Mouse (Mus musculus) cortical plate, adult 2 months (tissue): ENCODE results near the gene Nos2. TPM values are rescaled to one million over a fixed set of nuclear protein-coding genes. Genes with fewer than 3 reads are reported as not detected.
"Not testable (repeated sequence)": the region's sequence is repeated elsewhere in the genome, so short reads cannot be mapped to it uniquely, and the experiment has no call there.

Experiments used
- H3K27ac ChIP-seq: fragments of 200-500 bp; 2 replicates; pipeline ENCODE4 v1.5.1; 2012; ENCODE audit warnings: low read length, control low read depth, inconsistent platforms; ENCODE audit not compliant: insufficient read depth
- H3K4me1 ChIP-seq: fragments of 200-500 bp; 2 replicates; pipeline ENCODE4 v1.6.1; 2011; ENCODE audit warnings: low read length; ENCODE audit not compliant: control insufficient read depth, insufficient read depth
- H3K4me3 ChIP-seq: fragments of 200-500 bp; 2 replicates; pipeline ENCODE4 v1.5.1; 2011; ENCODE audit warnings: mild to moderate bottlenecking, low read length, control low read depth; ENCODE audit not compliant: insufficient read depth
- CTCF ChIP-seq: fragments of 200-500 bp; IDR thresholded peaks from 2 replicates; pipeline ENCODE4 v1.5.1; 2011; ENCODE audit warnings: mild to moderate bottlenecking, control low read depth, low read length; ENCODE audit not compliant: insufficient read depth; ENCODE audit errors: extremely low read depth
- POLR2A ChIP-seq: fragments of 200-500 bp; IDR thresholded peaks from 2 replicates; pipeline ENCODE4 v1.6.1; 2011; ENCODE audit warnings: mild to moderate bottlenecking, low read length, control low read depth; ENCODE audit not compliant: insufficient read depth; ENCODE audit errors: extremely low read depth
- polyA plus RNA-seq: library from polyadenylated mRNA; depleted of rRNA; stranded (reverse); fragments of >200 nt; gene quantifications from 2 replicates; pipeline ENCODE4 v1.2.3, GENCODE M21; 2012; rRNA removed

Gene Nos2
- polyA plus RNA-seq, 1 experiment: 0.69 TPM

DNA sequence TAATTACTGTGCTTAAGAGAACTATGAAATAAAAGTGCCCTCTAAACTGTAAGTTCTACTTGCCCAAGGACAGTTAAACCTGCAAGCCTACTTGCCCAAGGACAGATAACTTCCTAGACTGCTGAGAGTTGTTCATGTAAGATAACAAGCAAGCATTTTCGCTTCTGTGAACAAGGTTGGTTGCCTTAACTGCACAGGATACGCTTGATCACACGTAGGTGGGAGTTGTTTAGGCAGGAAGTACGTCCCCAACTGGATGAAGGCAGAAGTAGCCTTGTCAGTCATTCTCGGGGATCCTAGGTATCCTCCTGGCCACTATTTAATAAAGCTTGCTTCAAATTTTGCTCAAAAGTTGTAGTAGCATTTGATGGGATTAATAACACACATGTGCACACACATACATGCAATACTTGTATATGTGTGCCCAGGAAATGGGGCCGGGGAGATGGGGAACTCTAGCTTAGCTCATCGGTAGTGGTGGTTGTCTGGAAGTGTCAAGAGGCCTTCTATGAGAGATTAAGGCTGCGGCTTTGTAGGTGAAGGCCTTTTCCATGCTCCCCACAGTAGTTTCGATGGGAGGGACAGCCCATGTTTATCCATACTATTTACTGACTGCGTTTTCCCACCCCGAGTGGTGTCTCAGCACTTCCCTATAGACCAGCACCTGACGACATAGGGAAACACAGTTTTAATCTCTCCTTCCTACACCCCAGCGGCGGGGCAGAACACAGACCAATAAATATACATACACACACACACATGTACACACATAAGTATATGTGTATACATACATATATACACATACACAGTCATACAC, 85.2 kb downstream of the Nos2 start:
- H3K4me1 ChIP-seq: no peaks in the 10 kb centered on the region
- TF ChIP-seq CTCF (no peak), POLR2A (no peak)
- H3K4me3 ChIP-seq: no peak overlapping the region
- no peak overlapping the region for H3K27ac ChIP-seq

GRCm38 (mm10) chr11:79006417-79006816, 85.8 kb downstream of the Nos2 start:
- Histone ChIP-seq H3K4me3 (no peak overlapping the region), H3K27ac (no peak overlapping the region), H3K4me1 (no peaks in the 10 kb centered on the region)
- TF ChIP-seq POLR2A (no peak), CTCF (no peak)

- not testable (repeated sequence) for H3K27ac ChIP-seq, H3K4me1 ChIP-seq, H3K4me3 ChIP-seq
These were observed 86.8 kb downstream of the Nos2 start for GRCm38 (mm10) chr11:79007356-79007755.

DNA sequence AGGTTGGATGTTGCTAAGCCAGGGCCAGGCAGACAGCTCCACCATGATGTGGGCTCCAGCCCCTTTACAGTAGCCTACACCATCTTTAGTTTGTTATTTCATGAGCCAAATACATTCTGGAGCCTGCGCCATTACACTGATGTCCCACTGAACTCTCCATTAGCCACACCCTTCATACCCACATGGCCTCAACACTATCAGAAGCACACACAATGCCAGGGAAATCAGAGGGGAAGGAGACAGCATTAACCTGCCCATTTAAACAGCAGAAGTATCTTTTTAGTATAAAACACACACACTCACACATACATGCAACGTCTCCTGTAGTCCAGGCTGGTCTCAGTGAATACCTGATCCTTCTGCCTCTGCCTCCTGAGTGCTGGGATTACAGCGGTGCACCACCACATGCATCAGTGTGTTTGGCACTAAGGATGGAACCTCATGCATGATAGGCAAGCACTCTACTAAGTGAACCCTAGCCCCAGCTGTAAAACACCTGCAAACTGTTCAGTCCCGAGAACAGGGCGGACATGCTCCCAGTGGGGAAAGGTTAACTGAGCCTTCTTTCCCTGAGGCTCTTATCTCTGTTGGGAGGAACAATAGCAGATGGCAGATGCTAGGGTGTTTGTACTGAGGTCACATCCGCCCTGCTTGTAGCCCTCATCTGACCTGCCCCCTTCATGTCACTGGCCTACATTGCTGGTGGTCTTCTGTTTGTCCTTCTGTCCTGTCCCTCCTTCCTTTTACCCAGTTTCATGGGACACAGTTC, 87.6 kb downstream of the Nos2 start:
- Histone ChIP-seq H3K27ac (no peak overlapping the region), H3K4me3 (no peak overlapping the region), H3K4me1 (no peaks in the 10 kb centered on the region)
- TF ChIP-seq POLR2A: no peak
- TF ChIP-seq CTCF: no peak

DNA sequence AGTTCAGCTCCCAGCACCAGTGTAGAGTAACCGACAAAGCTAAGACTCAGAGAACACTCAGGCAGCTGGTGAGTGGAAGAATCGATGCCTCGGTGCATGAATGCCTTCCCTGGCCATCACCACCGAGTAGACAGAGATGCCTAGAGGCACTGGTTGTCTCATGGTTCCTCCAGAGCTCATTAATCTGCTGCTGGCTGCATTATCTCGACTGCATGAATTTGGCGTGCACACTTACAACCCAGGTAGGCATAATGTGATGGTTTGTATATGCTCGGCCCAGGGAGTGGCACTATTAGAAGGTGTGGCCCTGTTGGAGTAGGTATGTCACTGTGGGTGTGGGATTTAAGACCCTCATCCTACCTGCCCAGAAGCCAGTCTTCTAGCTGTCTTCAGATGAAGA, 88.3 kb downstream of the Nos2 start:
- Histone ChIP-seq H3K27ac (no peak overlapping the region), H3K4me1 (no peaks in the 10 kb centered on the region), H3K4me3 (no peak overlapping the region)
- no peak for TF ChIP-seq CTCF
- no peak for TF ChIP-seq POLR2A

Other genes with a start within 250 kb of the Nos2 start
- 70.3 and 71.3 TPM in 2 replicates for gene Nlk, start 223.4 kb upstream of the Nos2 start, polyA plus RNA-seq
- gene Ccnq, start 169.1 kb upstream of the Nos2 start, polyA plus RNA-seq: 27.6 and 31.7 TPM in 2 replicates
- 19.1 and 20.5 TPM in 2 replicates for gene Lyrm9, start 94.2 kb upstream of the Nos2 start, polyA plus RNA-seq
- gene Lgals9, start 64.2 kb downstream of the Nos2 start, polyA plus RNA-seq: 15.4 and 17.1 TPM in 2 replicates
- 32.8 and 39.8 TPM in 2 replicates for gene Ksr1, start 225.6 kb downstream of the Nos2 start, polyA plus RNA-seq